Mouse (Mus musculus) heart, adult 8-10 months (tissue): ENCODE results near the gene Fpr1. TPM values are rescaled to one million over a fixed set of nuclear protein-coding genes. Genes with fewer than 3 reads are reported as not detected.
"Not testable (repeated sequence)": the region's sequence is repeated elsewhere in the genome, so short reads cannot be mapped to it uniquely, and the experiment has no call there.

Source experiments
- DNase-seq: peaks from one replicate; pipeline ENCODE4 v3.0.0; 2022; ENCODE audit warnings: low spot score
- total RNA-seq, 4 experiments: library from RNA; stranded (reverse); gene quantifications; 2 replicates each; pipeline ENCODE4 v1.2.4; 2022

Gene Fpr1
- total RNA-seq, 4 experiments from 2014 or later, result not detected

DNA sequence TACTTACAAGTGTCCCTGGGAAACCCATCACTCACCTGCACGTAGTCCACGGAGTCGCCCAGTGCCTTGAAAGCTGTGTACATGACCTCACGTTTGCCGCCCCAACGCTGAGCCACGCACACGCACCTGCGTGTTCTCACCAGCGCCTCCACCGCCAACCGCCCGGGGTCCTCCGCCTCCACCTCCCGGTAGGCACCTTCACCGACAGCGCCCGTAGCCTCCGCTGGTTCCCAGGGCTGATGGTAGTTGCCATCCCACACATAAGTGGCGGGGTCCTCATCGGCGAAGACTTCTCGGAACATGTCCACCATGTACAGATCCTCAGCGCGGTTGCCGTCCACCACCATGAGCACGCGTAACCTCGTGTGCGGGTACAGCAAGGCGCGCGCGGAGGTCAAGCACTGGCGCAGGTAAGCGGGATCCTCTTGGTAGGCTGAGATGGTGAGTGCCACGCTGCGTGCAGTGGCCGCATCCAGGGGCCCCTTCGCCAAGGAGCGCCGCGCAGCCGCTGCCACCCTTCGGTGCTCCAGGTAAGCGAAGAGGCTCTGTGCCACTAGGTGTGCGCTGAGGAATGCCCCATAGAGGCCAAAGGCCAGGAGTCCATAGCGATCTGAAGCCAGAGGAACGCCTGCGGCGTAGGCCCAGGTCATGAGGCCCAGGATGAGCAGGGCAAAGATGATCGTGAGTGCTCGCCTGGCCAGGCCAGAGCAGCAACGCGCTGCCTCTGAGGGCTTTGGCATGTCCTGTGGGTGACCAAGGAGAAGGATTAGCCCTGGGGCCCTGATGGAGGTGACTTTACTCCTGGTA lies 33.6 kb downstream of the Fpr1 start:
- no peak for DNase-seq

GRCm38 (mm10) chr17:17848988-17849387 lies 34.8 kb downstream of the Fpr1 start:
- no peak for DNase-seq

- no peak for DNase-seq
Observed at GRCm38 (mm10) chr17:17845187-17846027, 38.3 kb downstream of the Fpr1 start.

- DNase-seq, result not testable (repeated sequence)
Observed at GRCm38 (mm10) chr17:17844606-17845005, 39.1 kb downstream of the Fpr1 start.

DNA sequence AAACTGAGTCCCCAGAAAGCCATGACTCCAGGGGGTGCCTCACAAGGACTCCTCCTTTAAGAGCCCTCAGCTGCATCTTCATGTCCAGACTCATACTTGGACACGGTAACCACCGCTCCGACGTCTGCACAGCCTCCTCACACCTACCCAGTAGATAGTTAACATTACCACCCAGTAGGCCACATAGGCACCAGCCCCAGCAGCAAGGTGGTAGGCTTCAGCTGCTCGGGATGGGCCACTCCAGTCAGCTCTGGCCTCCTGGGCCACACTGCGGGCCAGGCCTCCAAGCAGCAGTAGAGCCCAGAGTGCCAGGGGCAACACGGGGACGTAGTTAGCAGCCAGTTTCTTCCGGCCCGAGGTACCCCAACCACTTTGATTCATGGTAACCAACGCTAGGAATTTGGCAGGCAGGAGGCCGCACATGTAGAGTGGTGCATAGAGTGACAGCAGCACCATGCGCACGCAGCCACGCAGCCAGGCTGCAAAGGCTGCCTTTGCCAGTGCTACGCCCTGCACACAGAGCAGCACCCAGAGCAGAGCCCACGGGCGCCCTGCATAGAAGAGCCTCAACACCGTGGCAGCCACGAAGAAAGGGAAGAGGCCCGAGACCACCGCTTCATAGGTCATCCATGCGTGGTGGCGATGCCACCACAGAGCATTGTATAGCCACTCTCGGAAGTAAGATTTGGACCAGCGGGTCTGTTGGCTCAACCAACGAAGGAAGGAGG lies 40.0 kb downstream of the Fpr1 start:
- no peak for DNase-seq

DNA sequence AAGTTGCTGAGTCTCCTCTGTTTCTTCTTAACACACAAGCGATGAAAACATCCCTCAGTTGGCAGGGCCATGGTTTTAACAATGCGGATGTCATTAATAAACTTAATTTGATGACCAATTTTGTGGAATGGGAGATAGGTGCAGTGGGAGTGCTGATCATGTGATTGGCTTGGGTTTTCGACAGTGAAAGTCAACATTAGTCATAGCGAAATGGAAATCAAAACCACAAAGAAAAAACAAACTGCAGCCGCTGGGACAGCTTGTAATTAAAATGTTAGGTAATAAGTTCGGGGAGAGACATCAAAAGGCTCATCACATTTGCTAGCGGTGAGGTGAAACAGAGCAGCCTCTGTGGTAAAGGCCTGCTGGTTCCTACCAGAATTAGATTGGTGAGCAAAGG lies 42.9 kb downstream of the Fpr1 start:
- no peak for DNase-seq

DNA sequence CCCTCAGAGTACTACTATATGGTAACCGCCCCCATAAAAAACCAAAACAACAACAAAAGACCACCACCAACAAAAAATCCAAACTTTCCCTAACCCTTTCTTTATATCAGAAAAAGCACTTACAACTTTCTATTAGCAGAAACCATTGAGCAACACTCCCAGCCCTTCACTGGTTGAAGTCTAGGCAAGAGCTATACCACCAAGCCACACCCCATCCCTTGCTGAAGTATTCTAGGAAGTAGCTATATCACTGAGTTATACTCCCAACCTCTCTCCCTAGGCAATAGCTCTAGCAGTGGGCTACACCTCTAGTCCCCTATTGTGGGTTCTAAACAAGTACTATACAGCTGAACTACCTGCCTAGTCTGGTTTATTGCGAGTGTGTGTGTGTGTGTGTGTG lies 44.5 kb downstream of the Fpr1 start:
- no peak for DNase-seq

GRCm38 (mm10) chr17:17837919-17838701 lies 45.6 kb downstream of the Fpr1 start:
- peak; percentile 99 for DNase-seq

GRCm38 (mm10) chr17:17837426-17837825 lies 46.3 kb downstream of the Fpr1 start:
- DNase-seq, result no peak

DNA sequence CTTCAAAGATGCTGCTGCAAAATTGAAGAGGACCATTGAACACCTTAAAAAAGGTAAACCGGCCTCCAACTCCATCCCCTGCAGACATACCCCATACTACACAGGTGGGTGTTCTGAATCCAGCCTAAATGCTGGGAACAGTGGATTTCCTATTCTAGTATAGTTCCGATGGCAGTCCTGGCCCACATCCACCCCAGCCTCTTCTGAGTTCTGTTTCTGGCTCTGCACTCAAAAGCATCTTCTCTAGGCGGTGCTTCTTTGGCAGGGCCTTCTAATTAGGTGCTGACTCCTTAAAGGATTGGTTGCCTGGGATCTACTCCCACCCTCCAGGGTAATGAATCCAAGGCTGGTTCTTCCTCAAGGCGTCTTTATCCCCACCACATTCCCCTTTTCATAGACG lies 47.6 kb downstream of the Fpr1 start:
- DNase-seq, result no peak

GRCm38 (mm10) chr17:17834896-17835295 lies 48.8 kb downstream of the Fpr1 start:
- no peak for DNase-seq

DNA sequence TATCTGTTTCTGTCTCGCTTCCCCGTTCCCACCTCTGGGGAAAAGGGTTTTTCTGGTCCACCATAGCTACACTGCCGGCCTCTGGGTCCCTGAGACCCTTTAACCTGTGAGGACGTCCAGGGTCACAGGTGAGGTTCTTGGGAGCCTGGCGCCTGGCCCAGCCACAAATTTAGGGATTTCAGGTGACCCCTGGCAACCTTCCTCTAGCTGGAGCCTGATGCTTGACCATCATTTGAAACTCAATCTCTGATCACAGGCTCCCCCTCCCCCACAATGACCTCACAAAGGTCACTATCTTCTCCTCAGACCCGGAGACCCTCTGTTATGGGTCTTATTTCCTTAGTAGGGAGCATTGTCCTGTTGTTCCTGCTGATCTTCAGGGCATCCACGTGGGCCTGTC lies 53.0 kb downstream of the Fpr1 start:
- no peak for DNase-seq

DNA sequence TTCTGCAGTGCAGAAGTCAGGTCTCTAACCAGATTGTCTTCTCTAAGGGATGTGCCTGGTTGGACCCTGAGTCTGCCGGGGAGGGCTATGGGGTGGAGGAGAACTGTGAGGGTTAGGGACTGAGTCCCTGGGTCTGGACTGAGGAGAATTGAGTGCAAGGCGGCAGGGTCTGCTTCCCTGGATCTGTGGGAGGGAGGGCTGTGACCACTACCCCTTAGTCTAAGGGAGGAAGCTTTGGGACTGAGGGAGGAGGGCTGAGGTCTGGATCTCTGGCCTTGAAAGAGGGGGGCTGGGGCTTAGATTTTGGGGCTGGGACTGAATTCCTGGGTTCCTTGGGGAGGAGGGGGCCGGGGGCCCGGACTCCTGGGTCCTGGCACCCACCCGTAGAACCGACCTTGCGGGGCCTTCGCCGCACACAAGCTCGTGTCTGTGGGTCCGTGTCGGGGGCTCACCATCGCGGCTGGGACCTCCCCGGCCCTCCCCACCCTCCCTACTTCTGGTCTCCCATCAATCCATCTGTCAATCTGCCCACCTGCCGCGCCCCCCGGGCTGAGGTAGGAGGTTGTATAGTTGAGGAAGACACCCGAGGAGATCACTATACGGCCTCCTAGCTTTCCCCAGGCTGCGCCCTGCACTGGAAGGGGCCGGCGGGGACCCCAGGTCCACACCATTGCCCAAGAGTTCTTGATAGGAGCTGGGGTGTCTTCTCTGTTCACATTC lies 53.8 kb downstream of the Fpr1 start:
- DNase-seq, result no peak

DNA sequence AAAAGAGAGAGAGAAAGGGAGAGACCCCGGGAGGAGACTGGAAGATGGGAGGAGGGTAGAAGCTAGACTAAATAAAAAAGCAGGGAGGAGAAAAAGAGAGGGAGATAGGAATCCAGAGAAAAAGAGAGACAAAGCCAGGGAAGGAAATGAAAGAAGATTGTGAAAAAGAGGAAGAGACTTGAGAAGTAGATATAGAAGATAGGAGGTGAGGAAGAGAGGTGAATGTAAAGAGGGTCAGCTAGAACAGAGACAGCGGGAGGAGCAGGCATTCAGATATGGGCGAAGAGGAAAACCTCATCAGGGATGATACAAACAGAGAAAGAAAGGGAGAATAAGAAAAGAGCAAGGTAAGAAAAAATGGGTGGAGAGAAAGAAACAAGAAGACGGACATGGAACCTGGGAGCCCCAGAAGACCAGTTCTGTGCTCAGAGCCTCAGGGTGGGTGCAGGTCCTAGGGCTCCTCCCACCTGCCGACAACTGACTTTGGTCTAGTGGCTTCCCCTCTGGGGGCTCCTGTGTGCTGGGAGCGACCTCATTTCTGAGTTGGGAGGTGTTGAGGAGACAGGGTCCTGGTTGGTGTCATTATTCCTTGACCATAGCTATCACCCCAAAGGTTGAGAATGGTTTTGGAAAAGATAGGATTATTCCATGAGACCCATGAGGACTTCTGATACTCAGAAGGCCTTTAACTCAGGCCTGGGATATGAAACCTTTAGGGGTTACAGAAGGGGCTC lies 54.5 kb downstream of the Fpr1 start:
- no peak for DNase-seq

- DNase-seq, result peak; percentile 40
Observed at GRCm38 (mm10) chr17:17828191-17828981, 55.4 kb downstream of the Fpr1 start.

DNA sequence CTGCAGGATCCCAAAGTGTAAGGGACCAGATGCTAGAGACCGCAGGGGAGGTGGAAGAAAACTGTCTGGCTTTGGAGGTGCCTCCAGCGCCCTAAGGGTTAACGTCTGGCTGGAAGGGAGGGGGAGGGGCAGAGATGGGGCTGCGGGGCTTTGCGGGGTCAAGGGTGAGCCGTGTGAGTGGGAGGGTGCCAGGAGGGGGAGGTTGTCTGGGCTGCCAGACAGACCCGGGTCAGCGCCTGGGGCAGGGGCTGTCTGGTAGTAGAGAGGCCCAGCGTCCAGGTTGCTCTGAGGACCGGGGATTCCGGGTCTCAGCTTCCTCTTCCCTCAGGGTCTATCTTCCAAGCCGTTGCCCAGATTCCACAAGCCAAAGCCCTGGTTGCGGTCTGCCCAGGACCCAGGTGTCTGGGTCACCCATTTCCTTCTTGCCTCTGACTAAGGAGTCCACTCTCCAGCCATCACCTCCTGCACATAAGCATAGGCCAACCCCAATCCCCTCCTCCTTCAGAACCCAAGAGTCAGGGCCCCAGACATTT lies 56.0 kb downstream of the Fpr1 start:
- peak; percentile 46 for DNase-seq

- DNase-seq, result peak; percentile 94
Observed at GRCm38 (mm10) chr17:17826751-17827657, 56.7 kb downstream of the Fpr1 start, which contains the start of gene Spaca6. Gene Spaca6, plus strand, starts transcription at chr17:17827158.
